Mouse (Mus musculus) thymus, adult 2 months (tissue): ENCODE measurements around the gene Rps25.

Experiments used
- CTCF ChIP-seq: fragments of 200-500 bp; IDR thresholded peaks from 2 replicates; pipeline ENCODE4 v1.5.1; 2012; ENCODE audit warnings: mild to moderate bottlenecking, control low read depth, low read length, moderate library complexity, borderline replicate concordance; ENCODE audit not compliant: control insufficient read depth, poor library complexity, insufficient read depth; ENCODE audit errors: extremely low read depth
- POLR2A ChIP-seq: fragments of 200-500 bp; IDR thresholded peaks from 2 replicates; pipeline ENCODE4 v1.6.1; 2012; ENCODE audit warnings: mild to moderate bottlenecking, low read length, control low read depth, moderate library complexity; ENCODE audit not compliant: control insufficient read depth, poor library complexity, insufficient read depth; ENCODE audit errors: extremely low read depth

DNA sequence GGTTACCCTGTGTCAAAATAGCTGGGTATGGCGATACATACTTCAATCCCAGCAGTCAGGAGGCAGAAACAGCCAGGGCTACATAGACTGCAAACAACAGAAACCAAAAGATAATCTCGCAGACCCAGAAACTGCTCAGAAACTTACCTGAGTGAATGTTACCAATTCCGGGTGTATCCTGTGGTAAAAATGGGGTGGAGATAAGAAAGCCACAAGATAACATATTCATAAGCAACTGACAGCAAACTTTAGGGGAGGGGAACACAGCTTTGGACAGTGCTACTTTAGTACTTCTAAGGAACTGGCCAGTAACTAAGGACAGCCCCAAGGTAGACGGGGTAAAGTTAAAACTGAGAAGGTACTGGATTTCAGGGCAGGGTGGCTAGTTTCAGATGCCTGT lies 5.4 kb downstream of the Rps25 start:
- TF ChIP-seq POLR2A (no peak), CTCF (no peak)
